Mouse (Mus musculus) small intestine, adult 2 months (tissue): ENCODE measurements around the gene Tcp1.

Experiments
- CTCF ChIP-seq: fragments of 200-500 bp; IDR thresholded peaks from 2 replicates; pipeline ENCODE4 v1.5.1; 2012; ENCODE audit warnings: low read depth, mild to moderate bottlenecking, control low read depth, inconsistent platforms, low read length, moderate library complexity, mixed read lengths; ENCODE audit not compliant: insufficient replicate concordance, insufficient read length; ENCODE audit errors: extremely low read depth
- POLR2A ChIP-seq: fragments of 200-500 bp; IDR thresholded peaks from 2 replicates; pipeline ENCODE4 v1.6.1; 2012; ENCODE audit warnings: low read depth, mild to moderate bottlenecking, control low read depth, inconsistent platforms, low read length, moderate library complexity

GRCm38 (mm10) chr17:12881216-12881615 is 34.3 kb upstream of the Tcp1 start:
- no peak for TF ChIP-seq POLR2A
- TF ChIP-seq CTCF: no peak
